Mouse (Mus musculus): ENCODE measurements around the gene Rnf222.

DNA sequence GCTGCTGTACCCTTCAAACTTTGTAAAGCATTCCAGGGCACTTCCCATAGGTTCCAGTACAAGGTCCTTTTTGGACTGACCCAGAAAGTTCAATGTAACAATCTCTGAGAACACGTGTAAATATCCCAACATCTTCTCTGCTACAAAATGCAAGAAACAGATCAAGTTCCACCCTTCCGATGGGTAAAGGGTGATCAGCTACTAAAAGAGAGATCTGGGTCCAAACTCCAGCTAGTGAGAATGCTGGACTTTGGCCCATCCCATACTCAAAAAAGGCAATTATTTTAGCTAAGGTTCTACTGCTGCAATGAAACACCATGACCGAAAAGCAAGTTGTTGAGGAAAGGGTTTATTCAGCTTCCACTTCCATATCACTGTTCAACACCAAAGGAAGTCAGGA lies 33.7 kb upstream of the Rnf222 start:
- no peak for TF ChIP-seq CTCF (IDR thresholded peaks at IDR 0.05; ENCODE audit: low read depth)
- TF ChIP-seq EP300 (IDR thresholded peaks at IDR 0.05; ENCODE audit: low read depth), result no peak

Measured in heart, postnatal 0 days (tissue).